Mouse (Mus musculus): ENCODE measurements around the gene Tff3. TPM values are rescaled to one million over a fixed set of nuclear protein-coding genes. Genes with fewer than 3 reads are reported as not detected.
A peak's percentile ranks its signal among the peaks of the same experiment; 100 is the strongest.

Gene Tff3
- polyA plus RNA-seq, 1 experiment from 2014 or later = not detected

DNA sequence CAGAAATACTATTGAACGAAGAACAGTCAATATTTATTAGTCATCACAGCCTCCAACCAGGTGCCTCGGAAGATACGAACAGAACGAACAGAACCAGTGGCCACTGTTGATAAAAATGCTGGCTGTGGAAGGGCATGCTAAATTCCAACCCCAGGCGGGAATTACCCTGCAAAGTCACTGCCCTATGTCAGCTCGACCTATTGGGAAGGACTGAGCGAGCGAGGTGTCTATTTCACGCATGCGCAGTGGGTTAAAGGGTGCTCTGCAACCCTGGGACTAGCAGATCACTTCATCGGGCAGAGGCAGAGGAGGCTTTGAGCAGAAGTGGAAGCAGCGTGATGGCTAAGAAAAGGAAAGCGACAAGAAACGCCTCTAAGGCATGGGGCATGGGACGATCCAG, 4.3 kb upstream of the Tff3 start:
- WGBS = 66% methylated on average over 15 of the region's 15 CpGs

GRCm38 (mm10) chr17:31131269-31131821, 1.9 kb upstream of the Tff3 start:
- Histone ChIP-seq H3K4me2 (replicated peaks; ENCODE audit: low read depth, low read length) (no peak overlapping the region), H3K27me3 (ENCODE audit: control insufficient read depth, insufficient read depth, low read length) (no peaks in the 10 kb centered on the region), H3K4me1 (ENCODE audit: control insufficient read depth, insufficient read depth, low read length) (no peaks in the 10 kb centered on the region), H3K4me3 (ENCODE audit: low read length) (no peak overlapping the region), H3K36me3 (ENCODE audit: control insufficient read depth, insufficient read depth, low read length) (no peaks in the 10 kb centered on the region), H3K27ac (ENCODE audit: low read depth, low read length) (no peak overlapping the region), H3K9ac (ENCODE audit: low read depth, low read length) (no peak overlapping the region), H3K9me3 (ENCODE audit: control insufficient read depth, low read length) (no peaks in the 10 kb centered on the region)
- no peak for ATAC-seq (ENCODE audit: low FRiP score, low TSS enrichment)
- WGBS = 81% methylated on average over 10 of the region's 10 CpGs

More for the DNA sequence above, 4.3 kb upstream of the Tff3 start:
- H3K27ac ChIP-seq (ENCODE audit: low read depth, low read length) = no peak overlapping the region
- no peaks in the 10 kb centered on the region for H3K4me1 ChIP-seq (ENCODE audit: control insufficient read depth, insufficient read depth, low read length)
- no peaks in the 10 kb centered on the region for H3K36me3 ChIP-seq (ENCODE audit: control insufficient read depth, insufficient read depth, low read length)
- H3K9ac ChIP-seq (ENCODE audit: low read depth, low read length) = no peak overlapping the region
- no peaks in the 10 kb centered on the region for H3K27me3 ChIP-seq (ENCODE audit: control insufficient read depth, insufficient read depth, low read length)
- no peak for ATAC-seq (ENCODE audit: low FRiP score, low TSS enrichment)
- H3K4me3 ChIP-seq (ENCODE audit: low read length) = no peak overlapping the region
- no peaks in the 10 kb centered on the region for H3K9me3 ChIP-seq (ENCODE audit: control insufficient read depth, low read length)
- H3K4me2 ChIP-seq (replicated peaks; ENCODE audit: low read depth, low read length) = no peak overlapping the region

- Histone ChIP-seq H3K4me2 (replicated peaks; ENCODE audit: low read depth, low read length) (no peak overlapping the region), H3K9ac (ENCODE audit: low read depth, low read length) (no peak overlapping the region), H3K27me3 (ENCODE audit: control insufficient read depth, insufficient read depth, low read length) (no peaks in the 10 kb centered on the region), H3K36me3 (ENCODE audit: control insufficient read depth, insufficient read depth, low read length) (no peaks in the 10 kb centered on the region), H3K27ac (ENCODE audit: low read depth, low read length) (no peak overlapping the region), H3K4me1 (ENCODE audit: control insufficient read depth, insufficient read depth, low read length) (0 out of 2 replicates have a peak, but pooled peaks cover 3% of the 10 kb centered on the region), H3K9me3 (ENCODE audit: control insufficient read depth, low read length) (no peaks in the 10 kb centered on the region), H3K4me3 (ENCODE audit: low read length) (no peak overlapping the region)
- ATAC-seq (ENCODE audit: low FRiP score, low TSS enrichment) = no peak
- 84% methylated on average over 9 of the region's 9 CpGs for WGBS
These were observed 633 bp downstream of the Tff3 start for GRCm38 (mm10) chr17:31128708-31129318.

- H3K4me3 ChIP-seq (ENCODE audit: low read length) = no peak overlapping the region
- ATAC-seq (ENCODE audit: low FRiP score, low TSS enrichment) = no peak
- H3K36me3 ChIP-seq (ENCODE audit: control insufficient read depth, insufficient read depth, low read length) = no peaks in the 10 kb centered on the region
- no peak overlapping the region for H3K4me2 ChIP-seq (replicated peaks; ENCODE audit: low read depth, low read length)
- H3K4me1 ChIP-seq (ENCODE audit: control insufficient read depth, insufficient read depth, low read length) = 0 out of 2 replicates have a peak, but pooled peaks cover 3% of the 10 kb centered on the region
- 40% methylated on average over 9 of the region's 9 CpGs for WGBS
- no peaks in the 10 kb centered on the region; the same call in 1 of the 2 replicates for H3K27me3 ChIP-seq (ENCODE audit: control insufficient read depth, insufficient read depth, low read length)
- no peak overlapping the region for H3K9ac ChIP-seq (ENCODE audit: low read depth, low read length)
- no peaks in the 10 kb centered on the region for H3K9me3 ChIP-seq (ENCODE audit: control insufficient read depth, low read length)
- H3K27ac ChIP-seq (ENCODE audit: low read depth, low read length) = no peak overlapping the region
These were observed 3.7 kb downstream of the Tff3 start for GRCm38 (mm10) chr17:31125548-31126266.

DNA sequence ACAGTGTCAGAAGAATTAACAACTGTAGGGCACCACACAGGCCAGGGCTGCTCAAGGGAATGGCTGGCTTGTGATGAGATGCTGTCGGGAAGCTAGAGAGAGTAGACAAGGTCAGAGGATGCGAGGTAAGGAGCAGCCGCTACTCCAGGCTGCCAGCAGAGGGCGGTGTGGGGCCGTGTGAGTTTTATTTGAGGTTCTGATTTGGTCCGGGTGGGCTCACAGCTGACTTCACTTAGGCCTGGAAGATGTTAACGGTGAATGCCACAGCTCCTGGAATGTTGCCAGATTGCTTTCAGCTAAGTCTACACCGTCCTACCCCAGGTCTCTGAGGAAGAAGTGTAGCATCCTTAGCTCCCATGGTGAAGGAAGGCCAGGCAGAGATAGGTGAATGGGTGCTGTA, 7.5 kb downstream of the Tff3 start:
- H3K4me1 ChIP-seq (ENCODE audit: control insufficient read depth, insufficient read depth, low read length) = 0 out of 2 replicates have a peak, but pooled peaks cover 3% of the 10 kb centered on the region
- H3K9me3 ChIP-seq (ENCODE audit: control insufficient read depth, low read length) = no peaks in the 10 kb centered on the region
- no peak overlapping the region for H3K27ac ChIP-seq (ENCODE audit: low read depth, low read length)
- H3K9ac ChIP-seq (ENCODE audit: low read depth, low read length) = no peak overlapping the region
- no peak overlapping the region for H3K4me3 ChIP-seq (ENCODE audit: low read length)
- 0 out of 2 replicates have a peak, but pooled peaks have one; percentile 25 for ATAC-seq (ENCODE audit: low FRiP score, low TSS enrichment)
- no peaks in the 10 kb centered on the region for H3K36me3 ChIP-seq (ENCODE audit: control insufficient read depth, insufficient read depth, low read length)
- no peaks in the 10 kb centered on the region; the same call in 1 of the 2 replicates for H3K27me3 ChIP-seq (ENCODE audit: control insufficient read depth, insufficient read depth, low read length)
- 16% methylated on average over 8 of the region's 8 CpGs for WGBS
- H3K4me2 ChIP-seq (replicated peaks; ENCODE audit: low read depth, low read length) = no peak overlapping the region

GRCm38 (mm10) chr17:31119429-31119828, 10.0 kb downstream of the Tff3 start:
- Histone ChIP-seq H3K4me2 (replicated peaks; ENCODE audit: low read depth, low read length) (no peak overlapping the region), H3K4me1 (ENCODE audit: control insufficient read depth, insufficient read depth, low read length) (no peaks in the 10 kb centered on the region), H3K4me3 (ENCODE audit: low read length) (no peak overlapping the region), H3K36me3 (ENCODE audit: control insufficient read depth, insufficient read depth, low read length) (no peaks in the 10 kb centered on the region), H3K9me3 (ENCODE audit: control insufficient read depth, low read length) (no peaks in the 10 kb centered on the region), H3K27ac (ENCODE audit: low read depth, low read length) (no peak overlapping the region), H3K27me3 (ENCODE audit: control insufficient read depth, insufficient read depth, low read length) (no peaks in the 10 kb centered on the region; the same call in 1 of the 2 replicates), H3K9ac (ENCODE audit: low read depth, low read length) (no peak overlapping the region)
- WGBS = 6% methylated on average over 7 of the region's 7 CpGs
- ATAC-seq (ENCODE audit: low FRiP score, low TSS enrichment) = peak; percentile 56; the same call in 1 of the 2 replicates

- H3K9ac ChIP-seq (ENCODE audit: low read depth, low read length) = no peak overlapping the region
- ATAC-seq (ENCODE audit: low FRiP score, low TSS enrichment) = no peak
- no peak overlapping the region for H3K27ac ChIP-seq (ENCODE audit: low read depth, low read length)
- H3K4me1 ChIP-seq (ENCODE audit: control insufficient read depth, insufficient read depth, low read length) = no peaks in the 10 kb centered on the region
- no peaks in the 10 kb centered on the region; the same call in 1 of the 2 replicates for H3K27me3 ChIP-seq (ENCODE audit: control insufficient read depth, insufficient read depth, low read length)
- H3K36me3 ChIP-seq (ENCODE audit: control insufficient read depth, insufficient read depth, low read length) = no peaks in the 10 kb centered on the region
- no peak overlapping the region for H3K4me3 ChIP-seq (ENCODE audit: low read length)
- WGBS = 87% methylated on average over 5 of the region's 5 CpGs
- no peak overlapping the region for H3K4me2 ChIP-seq (replicated peaks; ENCODE audit: low read depth, low read length)
- H3K9me3 ChIP-seq (ENCODE audit: control insufficient read depth, low read length) = no peaks in the 10 kb centered on the region
These were observed 11.5 kb downstream of the Tff3 start for GRCm38 (mm10) chr17:31117946-31118345.

GRCm38 (mm10) chr17:31116063-31116462, 13.4 kb downstream of the Tff3 start:
- no peaks in the 10 kb centered on the region for H3K4me1 ChIP-seq (ENCODE audit: control insufficient read depth, insufficient read depth, low read length)
- no peak for ATAC-seq (ENCODE audit: low FRiP score, low TSS enrichment)

More at GRCm38 (mm10) chr17:31116063-31116462, 13.4 kb downstream of the Tff3 start:
- 55% methylated on average over 6 of the region's 6 CpGs for WGBS
- Histone ChIP-seq H3K4me3 (ENCODE audit: low read length) (no peak overlapping the region), H3K27me3 (ENCODE audit: control insufficient read depth, insufficient read depth, low read length) (no peaks in the 10 kb centered on the region; the same call in 1 of the 2 replicates), H3K36me3 (ENCODE audit: control insufficient read depth, insufficient read depth, low read length) (no peaks in the 10 kb centered on the region), H3K27ac (ENCODE audit: low read depth, low read length) (no peak overlapping the region), H3K9ac (ENCODE audit: low read depth, low read length) (no peak overlapping the region), H3K4me2 (replicated peaks; ENCODE audit: low read depth, low read length) (no peak overlapping the region), H3K9me3 (ENCODE audit: control insufficient read depth, low read length) (no peaks in the 10 kb centered on the region)
